Mouse (Mus musculus) forebrain, embryonic 10.5 days (tissue): Measurements from ENCODE around the gene Gm11172. TPM values are rescaled to one million over a fixed set of nuclear protein-coding genes. Genes with fewer than 3 reads are reported as not detected.

Experiments used
- DNase-seq: peaks from one replicate; pipeline ENCODE4 v3.0.0-alpha.2; 2017; ENCODE audit warnings: low spot score; ENCODE audit errors: extremely low spot score
- H3K27ac ChIP-seq: fragments of 300-500 bp; sonication (generic); 2 replicates; pipeline ENCODE4 v1.5.1; 2016; ENCODE audit warnings: mild to moderate bottlenecking
- H3K27me3 ChIP-seq: fragments of 300-500 bp; sonication (generic); 2 replicates; pipeline ENCODE4 v1.6.1; 2016; ENCODE audit warnings: mild to moderate bottlenecking; ENCODE audit not compliant: poor library complexity, severe bottlenecking
- H3K36me3 ChIP-seq: fragments of 300-500 bp; sonication (generic); replicated peaks from 2 replicates; pipeline ENCODE4 v1.6.1; 2016; ENCODE audit warnings: mild to moderate bottlenecking, moderate library complexity
- H3K4me1 ChIP-seq: fragments of 300-500 bp; sonication (generic); 2 replicates; pipeline ENCODE4 v1.6.1; 2016
- H3K4me3 ChIP-seq: fragments of 300-500 bp; sonication (generic); 2 replicates; pipeline ENCODE4 v1.5.1; 2016; ENCODE audit warnings: mild to moderate bottlenecking, moderate library complexity
- H3K9me3 ChIP-seq: fragments of 300-500 bp; sonication (generic); 2 replicates; pipeline ENCODE4 v1.6.1; 2016; ENCODE audit warnings: mild to moderate bottlenecking, moderate library complexity
- WGBS: fragments of 180-500 bp; shearing (Covaris S2); methylation state at CpG from one replicate; pipeline ENCODE4 v1.1.7; 2016; 5-methylcytosine and 5-hydroxymethylcytosine counted together
- polyA plus RNA-seq: library from polyadenylated mRNA; unstranded; fragments of >200 nt; fragmentation: Nextera tagmentation; extraction: Ambion mirVana; gene quantifications from 2 replicates; pipeline ENCODE4 v1.2.1, GENCODE M21; 2016

The Gm11172 gene
- polyA plus RNA-seq, 1 experiment from 2014 or later, result not detected

- no peak for DNase-seq
- no peak overlapping the region for H3K27ac ChIP-seq
- H3K4me1 ChIP-seq, result no peaks in the 10 kb centered on the region
- WGBS, result 91% methylated on average over 4 of the region's 4 CpGs
- no peaks in the 10 kb centered on the region for H3K36me3 ChIP-seq
- H3K9me3 ChIP-seq, result no peaks in the 10 kb centered on the region
- no peak overlapping the region for H3K4me3 ChIP-seq
- H3K27me3 ChIP-seq, result no peaks in the 10 kb centered on the region
Measured at GRCm38 (mm10) chr16:10825840-10826239, 13.1 kb downstream of the Gm11172 start.

GRCm38 (mm10) chr16:10827269-10827668 is 14.6 kb downstream of the Gm11172 start:
- Histone ChIP-seq H3K27me3 (no peaks in the 10 kb centered on the region), H3K27ac (no peak overlapping the region), H3K4me3 (no peak overlapping the region), H3K36me3 (no peaks in the 10 kb centered on the region), H3K9me3 (no peaks in the 10 kb centered on the region), H3K4me1 (no peaks in the 10 kb centered on the region)
- WGBS, result 92% methylated on average over 9 of the region's 9 CpGs
- no peak for DNase-seq

- Histone ChIP-seq H3K4me1 (no peaks in the 10 kb centered on the region), H3K27ac (no peak overlapping the region), H3K36me3 (no peaks in the 10 kb centered on the region), H3K4me3 (no peak overlapping the region), H3K9me3 (no peaks in the 10 kb centered on the region), H3K27me3 (no peaks in the 10 kb centered on the region)
- WGBS, result 87% methylated on average over 7 of the region's 7 CpGs
- DNase-seq, result no peak
Measured at GRCm38 (mm10) chr16:10827766-10828460, 15.2 kb downstream of the Gm11172 start.

- Histone ChIP-seq H3K36me3 (no peaks in the 10 kb centered on the region), H3K27ac (no peak overlapping the region), H3K27me3 (peaks cover 4% of the 10 kb centered on the region), H3K9me3 (no peaks in the 10 kb centered on the region), H3K4me1 (no peaks in the 10 kb centered on the region), H3K4me3 (no peak overlapping the region)
- WGBS, result 88% methylated on average over 4 of the region's 4 CpGs
- no peak for DNase-seq
Measured at GRCm38 (mm10) chr16:10828461-10828805, 15.7 kb downstream of the Gm11172 start.

DNA sequence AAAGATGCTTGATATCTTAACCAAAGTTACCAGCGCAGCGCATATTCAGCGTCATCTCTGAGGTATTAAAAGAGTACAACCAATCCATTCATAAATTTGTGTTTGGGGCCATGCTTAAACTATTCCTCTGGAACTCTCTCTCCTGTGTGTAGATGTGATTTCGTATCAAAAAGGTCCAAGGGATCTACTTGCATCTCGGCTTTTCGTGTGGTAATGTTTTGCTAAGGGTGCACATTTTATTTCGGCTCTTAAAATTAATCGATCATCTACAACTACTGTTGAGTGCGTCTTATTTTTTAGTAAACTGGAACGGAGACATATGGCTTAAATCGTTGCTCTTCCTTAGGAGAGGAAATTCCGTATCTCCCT is 21.8 kb downstream of the Gm11172 start:
- WGBS, result 9% methylated on average over 12 of the region's 12 CpGs
- Histone ChIP-seq H3K4me1 (peaks cover 41% of the 10 kb centered on the region), H3K27ac (peak overlapping the region; percentile 94), H3K9me3 (no peaks in the 10 kb centered on the region), H3K27me3 (peaks cover 13% of the 10 kb centered on the region), H3K36me3 (peaks cover under 1% of the 10 kb centered on the region; the same call in 1 of the 2 replicates), H3K4me3 (peak overlapping the region; percentile 91)
- no peak for DNase-seq

DNA sequence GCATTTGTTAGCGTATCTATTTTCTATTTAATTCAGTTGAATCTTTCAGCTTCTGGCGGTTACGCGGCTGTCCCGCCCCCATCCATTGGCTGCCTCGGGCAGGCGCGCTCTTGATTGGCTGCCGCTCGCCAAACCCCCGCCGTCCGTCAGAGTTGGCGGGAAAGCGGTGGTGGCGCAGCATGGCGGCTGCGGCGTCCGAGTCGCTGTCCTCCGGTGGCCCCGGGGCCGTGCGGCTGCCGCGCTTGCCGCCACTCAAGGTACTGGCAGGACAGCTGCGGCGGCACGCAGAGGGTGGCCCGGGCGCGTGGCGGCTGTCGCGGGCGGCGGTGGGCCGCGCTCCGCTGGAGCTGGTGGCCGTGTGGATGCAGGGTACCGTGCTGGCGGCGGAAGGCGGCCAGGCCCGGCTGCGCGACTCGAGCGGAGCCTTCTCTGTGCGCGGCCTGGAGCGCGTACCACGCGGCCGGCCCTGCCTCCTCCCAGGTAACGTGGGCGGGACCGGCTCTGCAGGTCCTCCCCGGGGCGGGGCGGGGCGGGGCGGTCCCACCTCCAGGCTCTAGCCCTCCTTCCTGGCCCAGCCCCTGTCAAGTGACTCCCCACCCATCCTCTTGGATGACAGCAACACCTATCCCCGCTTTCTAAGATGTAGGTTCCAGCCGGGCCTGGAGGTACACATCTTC is 22.3 kb downstream of the Gm11172 start, which contains the start of gene Rmi2:
Gene Rmi2 (plus strand): TSS at position 149 of the 677 bp plus-strand sequence.
- Histone ChIP-seq H3K36me3 (peaks cover 5% of the 10 kb centered on the region), H3K27ac (peak within 1 kb of the TSS; percentile 94), H3K9me3 (no peaks in the 10 kb centered on the region), H3K4me3 (peak within 1 kb of the TSS; percentile 91), H3K27me3 (peaks cover 13% of the 10 kb centered on the region), H3K4me1 (peaks cover 41% of the 10 kb centered on the region)
- WGBS, result 1% methylated on average over 48 of the region's 69 CpGs
- peak; percentile 87 for DNase-seq

GRCm38 (mm10) chr16:10836388-10836787 is 23.7 kb downstream of the Gm11172 start:
- no peak overlapping the region for H3K27ac ChIP-seq
- H3K9me3 ChIP-seq, result no peaks in the 10 kb centered on the region
- DNase-seq, result no peak
- peaks cover 13% of the 10 kb centered on the region for H3K27me3 ChIP-seq
- peaks cover 19% of the 10 kb centered on the region for H3K36me3 ChIP-seq
- no peak overlapping the region; the same call in 1 of the 2 replicates for H3K4me3 ChIP-seq
- H3K4me1 ChIP-seq, result peaks cover 41% of the 10 kb centered on the region
- 83% methylated on average over 3 of the region's 3 CpGs for WGBS

- Histone ChIP-seq H3K4me1 (peaks cover 41% of the 10 kb centered on the region), H3K27me3 (peaks cover 13% of the 10 kb centered on the region), H3K9me3 (no peaks in the 10 kb centered on the region), H3K36me3 (peaks cover 20% of the 10 kb centered on the region), H3K4me3 (no peak overlapping the region), H3K27ac (no peak overlapping the region)
- WGBS, result 92% methylated on average over 3 of the region's 3 CpGs
- DNase-seq, result no peak
Measured at GRCm38 (mm10) chr16:10837250-10837649, 24.5 kb downstream of the Gm11172 start.

- WGBS, result 93% methylated on average over 1 of the region's 1 CpGs
- Histone ChIP-seq H3K27ac (peak overlapping the region; percentile 25; the same call in 1 of the 2 replicates), H3K27me3 (peaks cover 13% of the 10 kb centered on the region), H3K4me1 (peaks cover 41% of the 10 kb centered on the region), H3K9me3 (no peaks in the 10 kb centered on the region), H3K4me3 (no peak overlapping the region), H3K36me3 (peaks cover 20% of the 10 kb centered on the region)
- DNase-seq, result no peak
Measured at GRCm38 (mm10) chr16:10837903-10838302, 25.2 kb downstream of the Gm11172 start.

DNA sequence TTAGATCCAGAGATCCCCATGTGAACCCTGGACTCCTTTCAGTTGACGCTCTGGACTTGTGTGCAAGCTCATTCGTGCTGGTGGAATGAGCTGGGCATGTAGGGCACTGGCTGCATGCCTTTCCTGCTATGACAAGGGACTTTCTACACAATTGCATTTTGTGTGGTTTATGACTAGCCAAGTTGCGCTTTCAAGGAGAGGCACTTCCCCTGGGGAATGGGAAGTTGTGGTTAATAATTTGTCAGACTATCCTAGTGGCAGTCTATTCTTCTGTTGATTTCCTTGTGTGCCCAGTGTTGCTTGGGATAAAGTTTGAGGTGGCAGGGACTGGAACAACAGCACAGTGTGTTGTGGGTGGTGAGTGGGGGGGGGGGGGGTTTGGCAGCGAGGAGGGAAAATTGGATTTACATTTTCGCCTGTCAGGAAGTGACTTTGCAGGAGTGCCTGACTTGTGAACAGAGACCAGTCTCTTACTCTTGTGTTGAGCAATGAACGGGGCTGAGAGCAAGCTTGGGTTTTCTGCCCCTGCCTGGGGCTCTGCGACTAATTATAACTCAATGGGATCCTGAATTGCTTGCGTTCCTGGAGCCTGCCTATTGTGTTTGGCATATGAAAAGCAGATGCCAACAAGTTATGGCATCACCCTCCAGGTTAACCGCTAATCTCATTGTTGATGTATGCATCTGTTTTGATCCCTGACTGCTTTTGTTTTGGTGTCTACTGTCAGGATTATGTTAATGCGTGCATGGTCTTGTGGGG is 26.0 kb downstream of the Gm11172 start:
- Histone ChIP-seq H3K36me3 (peaks cover 20% of the 10 kb centered on the region), H3K4me1 (peaks cover 47% of the 10 kb centered on the region), H3K4me3 (no peak overlapping the region), H3K9me3 (no peaks in the 10 kb centered on the region), H3K27ac (no peak overlapping the region; the same call in 1 of the 2 replicates), H3K27me3 (peaks cover 6% of the 10 kb centered on the region)
- WGBS, result 53% methylated on average over 10 of the region's 10 CpGs
- DNase-seq, result no peak

DNA sequence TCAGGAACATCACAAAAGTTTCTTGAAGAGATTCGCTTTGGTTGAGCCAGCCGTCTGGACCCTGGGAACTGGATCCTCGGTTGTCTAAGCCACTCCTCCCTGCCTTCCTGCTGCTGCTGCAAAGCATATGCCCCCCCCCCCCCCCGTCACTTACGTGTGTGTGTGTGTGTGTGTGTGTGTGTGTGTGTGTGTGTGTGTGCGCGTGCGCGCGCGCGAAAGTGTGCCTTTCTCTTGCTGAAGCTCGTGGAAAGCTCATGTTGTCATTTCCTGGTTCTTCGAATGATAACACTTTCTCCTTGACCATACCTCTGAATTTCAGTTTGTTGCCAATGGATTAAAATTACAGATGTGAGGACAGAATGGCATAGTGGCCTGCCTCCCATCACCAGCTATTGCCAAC is 27.3 kb downstream of the Gm11172 start:
- peaks cover 48% of the 10 kb centered on the region for H3K4me1 ChIP-seq
- 96% methylated on average over 11 of the region's 14 CpGs for WGBS

DNA sequence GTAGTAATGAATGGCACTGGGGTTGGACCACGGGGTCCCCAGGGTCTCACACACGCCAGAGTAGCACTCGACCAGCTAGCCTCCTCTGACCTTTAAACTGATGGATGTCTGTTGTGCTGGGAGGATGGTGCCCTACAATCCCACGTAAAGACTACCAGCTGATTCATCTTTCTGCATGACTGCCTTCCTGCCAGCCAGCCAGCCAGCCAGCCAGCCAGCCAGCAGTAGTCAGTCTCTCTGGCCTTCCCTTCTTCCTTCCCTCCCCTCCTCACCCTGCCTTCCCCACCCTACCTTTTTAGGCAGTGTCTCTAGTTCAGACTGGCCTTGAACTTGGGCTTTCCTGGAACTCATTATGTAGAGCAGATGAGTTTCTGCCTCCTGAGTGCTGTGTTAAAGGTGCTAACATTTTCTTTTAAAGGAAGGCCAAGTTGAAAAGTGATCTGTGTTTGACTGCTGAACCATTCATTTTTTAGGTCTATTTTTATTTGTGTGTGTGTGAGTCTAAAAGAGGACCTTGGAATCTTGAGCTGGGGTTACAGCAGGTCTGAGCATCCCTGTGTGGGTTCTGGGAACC is 29.7 kb downstream of the Gm11172 start:
- WGBS, result 66% methylated on average over 4 of the region's 4 CpGs
- DNase-seq, result no peak
- peaks cover 32% of the 10 kb centered on the region for H3K36me3 ChIP-seq

More for the DNA sequence above, 27.3 kb downstream of the Gm11172 start:
- no peak for DNase-seq
- no peaks in the 10 kb centered on the region for H3K9me3 ChIP-seq
- no peak overlapping the region for H3K27ac ChIP-seq
- H3K27me3 ChIP-seq, result no peaks in the 10 kb centered on the region
- H3K4me3 ChIP-seq, result no peak overlapping the region
- H3K36me3 ChIP-seq, result peaks cover 22% of the 10 kb centered on the region

More for the DNA sequence above, 29.7 kb downstream of the Gm11172 start:
- Histone ChIP-seq H3K27me3 (no peaks in the 10 kb centered on the region), H3K9me3 (no peaks in the 10 kb centered on the region), H3K27ac (no peak overlapping the region), H3K4me1 (peaks cover 31% of the 10 kb centered on the region), H3K4me3 (no peak overlapping the region)
